Mouse (Mus musculus) bone marrow, adult 2 months (tissue): Measurements from ENCODE around the gene Thbs3. TPM values are rescaled to one million over a fixed set of nuclear protein-coding genes. Genes with fewer than 3 reads are reported as not detected.
A peak's percentile ranks its signal among the peaks of the same experiment; 100 is the strongest.
"Not testable (repeated sequence)": the region's sequence is repeated elsewhere in the genome, so short reads cannot be mapped to it uniquely, and the experiment has no call there.

Experiments used
- H3K27ac ChIP-seq: fragments of 200-500 bp; 2 replicates; pipeline ENCODE4 v1.5.1; 2012; ENCODE audit warnings: low read depth, mild to moderate bottlenecking, control low read depth, inconsistent platforms, low read length; ENCODE audit not compliant: control insufficient read depth, poor library complexity, insufficient read depth
- H3K4me1 ChIP-seq: fragments of 200-500 bp; 2 replicates; pipeline ENCODE4 v1.6.1; 2011; ENCODE audit warnings: low read length; ENCODE audit not compliant: control insufficient read depth, insufficient read depth
- H3K4me3 ChIP-seq: fragments of 200-500 bp; replicated peaks from 2 replicates; pipeline ENCODE3; 2011; ENCODE audit warnings: mild to moderate bottlenecking, low read depth, low read length, control low read depth; ENCODE audit not compliant: control insufficient read depth
- CTCF ChIP-seq: fragments of 200-500 bp; IDR thresholded peaks from 2 replicates; pipeline ENCODE4 v1.5.1; 2011; ENCODE audit warnings: low read length, control low read depth; ENCODE audit not compliant: control insufficient read depth, insufficient read depth
- POLR2A ChIP-seq: fragments of 200-500 bp; IDR thresholded peaks from 2 replicates; pipeline ENCODE4 v1.6.1; 2011; ENCODE audit warnings: low read depth, mild to moderate bottlenecking, control low read depth, low read length, borderline replicate concordance; ENCODE audit not compliant: control insufficient read depth
- WGBS: fragments of 180-500 bp; shearing (Covaris S2); methylation state at CpG from one replicate; pipeline ENCODE4 v1.1.7; 2018; 5-methylcytosine and 5-hydroxymethylcytosine counted together
- polyA plus RNA-seq: library from polyadenylated mRNA; stranded (reverse); fragments of >200 nt; gene quantifications from 2 replicates; pipeline ENCODE4 v1.2.4, GENCODE M21; 2011; ENCODE audit warnings: low replicate concordance; ENCODE audit not compliant: missing spikeins, insufficient read depth, insufficient read length

Thbs3 gene
- polyA plus RNA-seq, 1 experiment, result 2.9 TPM

DNA sequence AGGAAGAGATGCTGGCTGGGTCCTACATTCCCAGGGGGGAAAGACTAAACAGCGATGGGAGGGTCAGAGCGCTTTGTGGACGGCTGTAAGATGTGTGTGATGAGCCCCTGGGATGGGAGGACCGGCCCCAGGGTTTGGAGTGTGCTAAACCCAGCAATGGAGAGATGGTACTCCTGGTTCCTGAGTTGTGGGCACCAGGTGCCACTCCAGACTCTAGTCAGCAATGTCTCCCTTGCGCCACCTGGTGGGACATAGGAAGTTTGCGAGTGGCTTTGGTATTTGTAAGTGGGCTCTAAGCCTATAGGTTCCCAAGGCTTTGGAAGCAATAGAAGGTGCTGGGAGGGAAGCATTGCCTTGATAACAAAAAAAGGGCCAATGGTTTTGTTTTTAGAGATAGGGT is 873 bp downstream of the Thbs3 start:
- TF ChIP-seq CTCF (peak; percentile 91), POLR2A (no peak)
- H3K4me1 ChIP-seq, result peaks cover 2% of the 10 kb centered on the region; the same call in 1 of the 2 replicates
- no peak overlapping the region for H3K4me3 ChIP-seq
- H3K27ac ChIP-seq, result no peak overlapping the region
- under 1% methylated on average over 6 of the region's 6 CpGs for WGBS

DNA sequence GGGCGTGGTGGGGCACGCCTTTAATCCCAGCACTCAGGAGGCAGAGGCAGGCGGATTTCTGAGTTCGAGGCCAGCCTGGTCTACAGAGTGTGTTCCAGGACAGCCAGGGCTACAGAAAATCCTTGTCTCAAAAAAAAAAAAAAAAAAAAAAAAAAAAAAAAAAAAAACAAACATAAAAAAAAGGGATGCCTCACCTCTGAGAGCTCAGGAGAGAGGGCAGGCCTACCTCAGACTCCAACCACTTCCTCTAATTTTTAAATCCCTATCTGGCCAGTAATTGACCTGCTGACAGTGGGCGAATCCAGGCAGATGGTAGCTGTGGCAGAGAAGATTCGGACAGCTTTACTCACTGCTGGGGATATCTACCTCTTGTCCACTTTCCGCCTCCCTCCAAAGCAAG is 1.4 kb downstream of the Thbs3 start:
- 72% methylated on average over 7 of the region's 7 CpGs for WGBS
- H3K4me3 ChIP-seq, result not testable (repeated sequence)

DNA sequence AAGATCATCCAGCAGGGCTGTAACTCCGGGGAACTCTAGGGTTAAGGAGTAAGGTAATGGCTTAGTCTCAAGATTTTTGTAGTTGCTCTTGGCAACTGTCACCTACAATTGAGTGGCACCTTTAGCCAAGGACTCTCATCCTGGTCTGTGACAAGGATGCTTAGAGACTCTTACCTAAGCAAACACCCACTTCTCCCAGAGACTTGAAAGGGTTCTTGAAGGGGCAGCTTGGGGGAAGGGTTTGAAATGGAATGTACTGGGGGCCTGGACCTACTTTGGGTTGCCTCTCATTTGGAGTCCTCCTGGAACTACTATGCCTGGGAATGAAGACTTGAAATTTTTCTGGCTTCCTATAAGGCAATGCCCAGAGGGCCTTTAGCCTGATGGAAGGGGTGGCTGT is 3.3 kb downstream of the Thbs3 start:
- no peak overlapping the region for H3K27ac ChIP-seq
- H3K4me1 ChIP-seq, result peaks cover 2% of the 10 kb centered on the region; the same call in 1 of the 2 replicates
- 90% methylated on average over 1 of the region's 1 CpGs for WGBS
- TF ChIP-seq CTCF, result no peak
- no peak for TF ChIP-seq POLR2A
- no peak overlapping the region for H3K4me3 ChIP-seq

More for the DNA sequence above, 1.4 kb downstream of the Thbs3 start:
- not testable (repeated sequence) for H3K4me1 ChIP-seq, H3K27ac ChIP-seq

DNA sequence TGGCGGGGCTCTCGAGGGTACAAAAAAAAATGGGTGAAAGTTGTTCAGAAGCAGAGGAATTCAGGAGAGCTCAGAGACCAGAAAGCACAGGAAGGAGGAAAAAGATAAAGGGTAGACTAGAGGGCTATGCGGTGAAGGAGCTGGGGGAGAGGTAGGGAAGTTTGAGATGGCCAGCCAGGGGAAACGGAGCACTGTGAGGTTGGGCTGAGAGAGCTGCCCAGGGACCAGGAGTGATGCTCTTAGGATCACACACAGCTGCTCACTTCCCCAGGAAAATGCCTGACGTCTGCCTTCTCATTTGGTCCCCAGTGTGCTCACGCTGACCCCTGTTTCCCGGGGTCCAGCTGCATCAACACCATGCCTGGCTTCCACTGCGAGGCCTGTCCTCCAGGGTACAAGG is 4.6 kb downstream of the Thbs3 start:
- Histone ChIP-seq H3K4me3 (no peak overlapping the region), H3K4me1 (peaks cover 2% of the 10 kb centered on the region; the same call in 1 of the 2 replicates), H3K27ac (no peak overlapping the region)
- TF ChIP-seq POLR2A (no peak), CTCF (no peak)
- WGBS, result 50% methylated on average over 8 of the region's 8 CpGs

DNA sequence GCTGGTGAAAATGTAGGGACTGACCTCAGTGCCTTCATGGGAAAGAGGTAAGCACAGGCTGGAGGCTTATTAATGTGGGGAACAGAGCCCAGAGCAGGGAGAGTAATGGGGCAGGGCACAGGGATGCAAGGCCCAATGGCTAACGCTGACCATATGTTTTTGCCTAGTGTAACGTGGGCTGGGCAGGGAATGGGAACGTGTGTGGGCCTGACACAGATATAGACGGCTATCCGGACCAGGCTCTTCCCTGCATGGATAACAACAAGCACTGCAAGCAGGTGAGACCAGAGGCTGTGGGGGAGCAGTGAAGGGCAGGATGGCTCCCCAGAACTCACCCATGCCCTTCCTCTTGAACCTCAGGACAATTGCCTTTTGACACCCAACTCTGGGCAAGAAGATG is 6.2 kb downstream of the Thbs3 start:
- H3K27ac ChIP-seq, result no peak overlapping the region
- 86% methylated on average over 5 of the region's 5 CpGs for WGBS

DNA sequence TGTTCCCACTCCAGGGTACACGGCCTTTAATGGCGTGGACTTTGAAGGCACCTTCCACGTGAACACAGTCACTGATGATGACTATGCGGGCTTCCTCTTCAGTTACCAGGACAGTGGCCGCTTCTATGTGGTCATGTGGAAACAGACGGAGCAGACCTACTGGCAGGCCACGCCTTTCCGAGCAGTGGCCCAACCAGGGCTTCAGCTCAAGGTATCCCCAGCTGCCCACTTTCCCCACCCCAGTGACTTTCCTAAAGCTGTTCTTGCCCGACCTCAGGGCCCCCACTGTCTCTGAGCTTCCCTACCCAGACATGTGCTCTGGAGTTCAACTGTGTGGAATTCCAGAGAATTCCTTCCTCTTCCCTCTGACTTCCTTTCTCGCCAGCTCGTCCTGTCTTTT is 9.8 kb downstream of the Thbs3 start:
- WGBS, result 75% methylated on average over 11 of the region's 11 CpGs
- TF ChIP-seq CTCF (no peak), POLR2A (no peak)
- Histone ChIP-seq H3K4me1 (no peaks in the 10 kb centered on the region), H3K4me3 (no peak overlapping the region), H3K27ac (no peak overlapping the region)

More for the DNA sequence above, 6.2 kb downstream of the Thbs3 start:
- H3K4me1 ChIP-seq, result no peaks in the 10 kb centered on the region
- H3K4me3 ChIP-seq, result no peak overlapping the region
- TF ChIP-seq CTCF (no peak), POLR2A (no peak)

DNA sequence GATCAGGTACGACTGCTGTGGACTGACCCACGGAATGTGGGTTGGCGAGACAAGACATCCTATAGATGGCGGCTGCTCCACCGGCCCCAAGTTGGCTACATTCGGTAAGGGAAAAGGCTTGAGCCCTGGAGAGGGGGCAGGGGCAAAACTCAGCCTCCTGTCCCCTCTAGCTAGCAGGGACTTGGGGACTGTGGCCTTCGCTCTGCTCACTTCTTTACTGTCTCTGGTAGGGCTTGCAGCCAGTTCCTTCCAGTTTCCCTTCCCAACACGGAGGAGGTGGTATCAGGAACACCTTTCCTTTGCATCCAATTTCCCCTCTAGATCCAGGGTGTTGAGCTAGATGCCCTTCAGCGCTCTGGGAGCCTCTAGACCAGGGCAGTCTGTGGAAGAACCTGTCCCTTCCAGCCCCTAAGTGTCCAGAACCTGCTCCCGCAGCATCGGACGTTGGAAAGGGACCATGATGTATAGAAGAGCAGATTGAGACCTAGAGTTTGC is 10.4 kb downstream of the Thbs3 start:
- Histone ChIP-seq H3K4me1 (no peaks in the 10 kb centered on the region), H3K27ac (no peak overlapping the region), H3K4me3 (no peak overlapping the region)
- WGBS, result 82% methylated on average over 12 of the region's 12 CpGs
- TF ChIP-seq CTCF, result no peak
- TF ChIP-seq POLR2A, result no peak

DNA sequence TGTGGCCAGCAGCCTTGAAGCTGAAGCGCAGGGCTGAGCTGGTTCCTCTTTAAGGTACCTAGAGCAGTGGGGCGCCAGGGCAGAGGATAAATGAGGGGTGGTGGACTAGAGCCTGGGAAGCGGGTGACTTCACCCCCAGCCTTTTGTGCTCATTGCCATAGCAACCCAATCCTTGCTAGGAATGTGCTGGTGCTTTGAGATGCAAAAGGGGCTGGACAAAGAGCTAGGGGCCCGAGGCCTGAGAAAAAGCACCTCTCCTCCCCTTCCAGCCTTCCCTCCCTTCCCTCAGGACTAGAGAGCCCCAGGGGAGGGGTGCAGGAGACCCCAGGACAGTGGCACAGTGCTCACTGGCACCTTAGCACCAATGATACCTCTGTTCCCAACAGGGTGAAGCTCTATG is 10.9 kb downstream of the Thbs3 start:
- Histone ChIP-seq H3K4me1 (no peaks in the 10 kb centered on the region), H3K4me3 (no peak overlapping the region), H3K27ac (no peak overlapping the region)
- TF ChIP-seq POLR2A (no peak), CTCF (no peak)
- 52% methylated on average over 4 of the region's 4 CpGs for WGBS

DNA sequence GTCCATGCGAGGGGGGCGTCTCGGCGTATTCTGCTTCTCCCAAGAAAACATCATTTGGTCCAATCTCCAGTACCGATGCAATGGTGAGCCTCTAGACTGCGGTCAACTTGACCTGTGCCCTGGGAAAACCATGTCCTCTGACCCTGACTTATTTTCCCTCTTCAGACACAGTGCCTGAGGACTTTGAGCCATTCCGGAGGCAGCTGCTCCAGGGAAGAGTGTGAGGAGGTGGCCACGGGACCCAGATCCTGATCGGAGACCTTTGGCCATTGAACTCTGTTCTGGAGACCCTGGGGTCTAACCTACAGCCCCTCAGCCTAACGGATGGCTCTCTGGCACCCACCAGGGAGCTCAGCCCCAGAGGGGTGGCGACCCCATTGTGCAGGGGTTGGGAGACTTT is 11.4 kb downstream of the Thbs3 start:
- Histone ChIP-seq H3K4me3 (no peak overlapping the region), H3K27ac (no peak overlapping the region), H3K4me1 (no peaks in the 10 kb centered on the region)
- TF ChIP-seq POLR2A (no peak), CTCF (no peak)
- 86% methylated on average over 11 of the region's 11 CpGs for WGBS
